Mouse (Mus musculus) brain, embryonic 14.5 days (tissue): ENCODE data around the gene Mkrn2os. TPM values are rescaled to one million over a fixed set of nuclear protein-coding genes. Genes with fewer than 3 reads are reported as not detected.

ENCODE experiments used
- DNase-seq: peaks from one replicate; pipeline ENCODE4 v3.0.0-alpha.2; 2011; ENCODE audit warnings: low read depth
- CTCF ChIP-seq: fragments of 200-500 bp; IDR thresholded peaks from 2 replicates; pipeline ENCODE4 v1.5.1; 2012; ENCODE audit warnings: inconsistent platforms, mild to moderate bottlenecking, moderate library complexity, borderline replicate concordance; ENCODE audit not compliant: insufficient read depth, insufficient read length; ENCODE audit errors: extremely low read depth
- POLR2A ChIP-seq: fragments of 200-500 bp; IDR thresholded peaks from 2 replicates; pipeline ENCODE4 v1.6.1; 2012; ENCODE audit warnings: mild to moderate bottlenecking, inconsistent platforms, borderline replicate concordance; ENCODE audit not compliant: poor library complexity, insufficient read depth, insufficient read length, severe bottlenecking; ENCODE audit errors: extremely low read depth
- polyA plus RNA-seq: library from polyadenylated mRNA; depleted of rRNA; stranded (reverse); fragments of >200 nt; gene quantifications from 2 replicates; pipeline ENCODE4 v1.2.3, GENCODE M21; 2012

Mkrn2os gene
- polyA plus RNA-seq, 1 experiment = 0.10 TPM

GRCm38 (mm10) chr6:115606461-115606860 lies 14.1 kb upstream of the Mkrn2os start:
- no peak for DNase-seq
- TF ChIP-seq CTCF (no peak), POLR2A (no peak)

DNA sequence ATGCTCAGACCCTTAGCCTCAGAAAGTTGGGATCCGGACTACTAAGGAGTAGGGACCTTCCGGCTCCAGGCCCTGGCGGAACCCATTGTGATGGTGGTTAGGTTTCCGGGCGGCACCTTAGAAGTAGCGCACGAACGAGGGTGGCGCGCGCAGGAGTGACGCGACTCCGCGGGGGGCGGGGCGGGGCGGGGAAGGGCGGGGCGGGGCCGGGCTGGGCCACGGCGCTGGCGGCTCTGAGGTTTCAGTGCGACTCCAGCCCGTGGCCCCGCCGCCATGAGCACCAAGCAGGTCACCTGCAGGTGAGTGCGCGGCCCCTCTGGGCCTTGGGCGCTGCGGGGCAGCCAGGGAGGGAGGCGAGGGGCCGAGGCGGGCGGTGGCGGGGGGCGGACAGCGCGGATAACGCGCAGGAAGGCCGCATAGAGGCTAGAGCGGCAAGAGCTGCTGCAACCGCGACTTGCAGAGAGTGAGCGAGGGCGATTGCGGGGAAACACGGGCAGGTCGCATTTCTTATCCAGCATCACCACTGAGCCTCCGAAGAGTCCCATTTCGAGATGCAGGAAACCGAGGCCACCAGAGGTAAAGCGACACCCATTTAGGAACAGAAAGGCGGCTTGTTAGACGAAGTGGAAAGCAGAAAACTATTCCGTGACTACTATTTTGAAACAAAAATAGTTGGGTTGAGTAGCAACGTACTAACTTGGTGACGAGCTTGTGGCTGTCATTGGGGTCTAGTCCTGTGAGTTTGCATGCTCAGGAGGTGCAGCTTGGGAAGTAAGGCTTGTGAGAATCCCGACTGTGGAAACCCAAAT lies 9.5 kb upstream of the Mkrn2os start, which contains the start of gene Mkrn2:
Mkrn2 (plus strand) TSS at position 188 of the 809 bp plus-strand sequence.
- no peak for TF ChIP-seq POLR2A
- TF ChIP-seq CTCF = no peak
- DNase-seq = peak; percentile 94

DNA sequence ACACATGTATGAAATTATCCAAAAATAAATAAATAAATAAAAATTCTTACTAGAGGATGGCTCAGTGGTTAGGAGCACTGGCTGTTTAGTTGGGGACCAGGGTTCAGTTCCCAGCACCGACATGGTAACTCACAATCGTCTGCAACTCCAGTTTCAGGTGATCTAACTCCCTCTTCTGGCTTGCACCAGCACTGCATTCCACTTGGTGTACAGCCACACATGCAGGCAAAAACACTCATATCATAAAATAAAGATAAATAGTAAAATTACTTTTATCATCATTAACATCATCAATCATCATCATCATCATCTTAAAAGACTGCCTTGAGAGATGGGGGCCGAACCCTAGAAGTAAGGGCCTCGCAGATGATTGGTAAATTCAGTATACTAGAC lies 8.9 kb upstream of the Mkrn2os start:
- TF ChIP-seq CTCF (no peak), POLR2A (no peak)
- DNase-seq = no peak

- DNase-seq = no peak
- TF ChIP-seq POLR2A (no peak), CTCF (no peak)
Measured at GRCm38 (mm10) chr6:115595667-115596066, 3.3 kb upstream of the Mkrn2os start.

DNA sequence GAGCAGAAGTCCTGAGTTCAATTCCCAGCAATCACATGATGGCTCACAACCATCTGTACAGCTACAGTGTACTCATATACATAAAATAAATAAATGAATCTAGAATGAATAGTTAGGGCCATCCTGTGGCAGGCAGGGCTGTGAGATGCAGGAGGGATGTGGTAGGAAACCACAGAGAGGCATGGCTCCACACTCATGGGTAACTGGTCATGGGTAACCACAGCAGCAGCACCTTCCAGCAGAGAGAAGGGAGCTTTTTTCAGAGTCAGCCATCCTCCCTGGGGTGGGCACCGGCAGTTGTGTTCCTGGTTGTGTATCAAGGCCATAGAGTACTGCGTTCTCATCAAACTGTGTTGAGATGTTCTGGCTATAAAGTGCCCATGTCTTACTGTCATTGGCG lies 2.1 kb upstream of the Mkrn2os start:
- TF ChIP-seq POLR2A (no peak), CTCF (no peak)
- DNase-seq = no peak

DNA sequence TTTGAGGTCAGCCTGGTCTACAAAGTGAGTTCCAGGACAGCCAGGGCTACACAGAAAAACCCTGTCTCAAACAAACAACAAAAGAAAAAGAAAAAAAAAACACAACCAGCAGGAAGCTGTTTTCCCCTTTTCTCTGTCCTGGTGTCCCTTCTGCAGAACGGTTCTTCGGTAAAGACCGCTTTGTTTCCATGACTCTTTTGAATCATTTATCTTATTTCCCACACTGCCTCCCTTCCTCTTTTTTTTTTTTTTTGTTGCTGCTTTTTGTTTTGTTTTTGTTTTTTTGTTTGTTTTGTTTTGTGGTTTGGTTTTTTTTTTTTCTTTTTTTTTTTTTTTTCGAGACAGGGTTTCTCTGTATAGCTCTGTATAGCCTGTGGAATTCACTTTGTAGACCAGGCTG lies 876 bp upstream of the Mkrn2os start:
- TF ChIP-seq POLR2A (no peak), CTCF (no peak)

DNA sequence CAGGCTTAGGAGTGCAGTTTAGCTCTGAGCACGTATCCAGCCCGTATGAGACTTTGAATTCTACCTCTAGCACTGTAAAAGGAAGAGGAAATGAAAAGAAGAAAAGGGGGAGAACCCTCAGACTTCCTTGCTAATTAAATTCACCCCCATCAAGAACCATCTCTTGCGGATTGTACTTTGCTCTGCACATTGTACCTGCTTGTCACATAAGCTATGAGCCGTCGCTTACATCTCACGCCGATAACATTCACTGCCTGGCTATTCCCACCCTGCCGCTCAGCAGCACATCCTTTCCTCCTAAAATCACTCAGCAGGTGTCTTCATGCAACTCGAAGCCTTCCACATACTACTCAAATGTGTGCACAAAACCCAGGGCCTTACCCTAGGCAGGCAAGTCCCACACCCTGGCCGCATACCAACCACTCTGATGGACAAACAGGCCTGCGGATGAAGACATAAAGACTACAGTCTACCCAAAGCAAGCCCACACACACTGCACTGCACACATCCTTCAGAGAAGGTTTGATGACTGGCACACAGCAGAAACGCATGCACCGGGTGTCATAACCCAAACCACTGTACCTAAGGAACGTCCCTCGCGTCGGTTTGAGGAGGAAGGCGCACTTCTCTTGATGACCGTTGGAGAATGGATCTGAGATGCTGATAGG lies 550 bp downstream of the Mkrn2os start:
- TF ChIP-seq POLR2A (no peak), CTCF (no peak)
- DNase-seq = no peak

More for the DNA sequence above, 876 bp upstream of the Mkrn2os start:
- no peak for DNase-seq

DNA sequence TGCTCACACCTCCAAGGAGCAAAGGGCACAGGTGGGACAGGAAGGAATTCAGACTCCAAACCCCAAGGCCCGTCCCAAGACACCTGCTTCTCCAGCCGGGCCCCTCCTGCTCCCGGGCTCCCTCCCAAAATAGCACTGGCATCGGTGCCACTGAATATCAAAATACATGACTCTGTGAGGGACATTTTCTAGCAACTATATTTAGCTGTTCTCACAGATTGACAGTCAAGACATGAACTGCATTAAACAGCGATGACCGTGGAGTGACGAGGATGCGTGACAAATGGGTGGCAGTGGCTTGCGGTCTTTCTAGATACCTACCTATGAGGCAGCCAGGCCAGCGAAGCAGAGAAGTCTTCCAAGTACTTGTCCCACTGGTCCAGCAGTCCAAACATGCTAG lies 6.1 kb downstream of the Mkrn2os start:
- no peak for DNase-seq
- TF ChIP-seq CTCF = no peak
- no peak for TF ChIP-seq POLR2A

DNA sequence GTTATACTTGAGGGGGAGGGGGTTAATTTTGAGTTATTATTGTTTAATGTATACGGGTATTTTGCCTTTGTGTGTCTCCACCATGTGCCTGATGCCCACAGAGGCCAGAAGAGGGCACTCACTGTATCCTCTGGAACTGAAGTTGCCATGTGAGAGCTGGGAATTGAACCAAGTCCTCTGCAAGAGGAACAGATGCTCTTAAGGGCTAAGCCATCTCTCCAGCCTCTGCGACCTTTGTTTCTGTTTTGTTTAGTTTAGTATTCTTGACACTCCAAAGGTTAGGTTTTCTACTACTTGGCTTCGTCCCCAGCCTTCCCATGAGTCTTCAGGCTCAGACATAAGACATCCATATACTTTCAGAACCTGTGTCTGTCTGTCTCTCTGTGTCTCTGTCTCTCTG lies 8.2 kb downstream of the Mkrn2os start:
- no peak for TF ChIP-seq POLR2A
- no peak for TF ChIP-seq CTCF
- DNase-seq = no peak

GRCm38 (mm10) chr6:115583430-115584125 lies 8.8 kb downstream of the Mkrn2os start:
- no peak for DNase-seq
- TF ChIP-seq CTCF = no peak
- TF ChIP-seq POLR2A = no peak
